Mouse (Mus musculus) layer of hippocampus, adult 2 months (tissue): ENCODE data around the gene Man2b1. TPM values are rescaled to one million over a fixed set of nuclear protein-coding genes. Genes with fewer than 3 reads are reported as not detected.
"Not testable (repeated sequence)": the region's sequence is repeated elsewhere in the genome, so short reads cannot be mapped to it uniquely, and the experiment has no call there.

ENCODE experiments used
- DNase-seq, 2 experiments: peaks; one replicate each; pipeline ENCODE4 v3.0.0; 2022; ENCODE audit warnings: low spot score in 2 of 2
- H3K27ac ChIP-seq: fragments of 200-600 bp; 2 replicates; pipeline ENCODE4 v1.8.1; 2022
- H3K4me3 ChIP-seq: fragments of 200-600 bp; 2 replicates; pipeline ENCODE4 v1.8.1; 2022; ENCODE audit warnings: mild to moderate bottlenecking
- CTCF ChIP-seq: fragments of 200-600 bp; conservative IDR thresholded peaks from 2 replicates; pipeline ENCODE4 v1.8.1; 2022; ENCODE audit warnings: antibody characterized with exemption, mild to moderate bottlenecking, moderate library complexity
- microRNA-seq, 2 experiments: library from miRNA; unstranded; fragments of <30 nt; microRNA quantifications; one replicate each; pipeline ENCODE4 v1.2.0; 2021
- total RNA-seq, 2 experiments: library from RNA; stranded (reverse); gene quantifications; 2 replicates each; pipeline ENCODE4 v1.2.3; 2021

The Man2b1 gene
- total RNA-seq, 2 experiments from 2014 or later: 32.9 to 37.5 TPM

DNA sequence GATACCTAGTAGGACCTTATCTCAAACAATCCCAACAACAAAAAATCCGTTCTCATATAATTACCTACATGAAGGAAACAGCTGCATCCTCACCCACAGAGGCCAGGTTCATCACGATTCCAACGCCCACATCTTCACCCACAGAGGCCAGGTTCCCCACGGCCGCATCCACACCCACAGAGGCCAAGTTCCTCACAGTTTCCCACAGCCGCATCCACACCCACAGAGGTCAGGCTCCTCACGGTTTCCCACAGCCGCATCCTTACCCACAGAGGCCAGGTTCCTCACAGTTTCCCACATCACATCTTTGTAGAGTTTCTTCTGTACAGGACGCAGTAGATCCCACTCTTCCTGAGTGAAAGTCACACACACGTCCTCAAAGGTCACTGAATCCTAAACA, 30.2 kb downstream of the Man2b1 start:
- DNase-seq: no peak
- TF ChIP-seq CTCF: no peak
- H3K27ac ChIP-seq: no peak overlapping the region
- H3K4me3 ChIP-seq: no peak overlapping the region

DNA sequence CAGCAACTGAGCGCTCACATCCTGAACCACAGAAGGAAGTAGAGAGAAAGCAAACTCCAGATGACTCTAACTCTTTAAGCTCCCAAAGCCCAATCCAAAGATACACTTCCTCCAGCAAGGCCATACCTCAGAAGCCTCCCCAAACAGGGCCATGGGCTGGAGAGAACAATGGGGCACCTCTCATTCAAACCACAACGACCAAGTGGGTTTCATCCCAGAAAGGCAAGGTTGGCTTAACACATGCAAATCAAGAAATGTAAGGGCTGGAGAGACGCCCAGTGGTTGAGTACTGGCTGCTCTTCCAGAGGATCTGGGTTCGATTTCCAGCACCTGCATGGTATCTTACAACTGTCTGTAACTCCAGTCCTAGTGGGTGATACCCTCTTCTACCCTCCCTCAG, 32.4 kb downstream of the Man2b1 start:
- DNase-seq: no peak
- TF ChIP-seq CTCF: no peak
- no peak overlapping the region for H3K4me3 ChIP-seq

DNA sequence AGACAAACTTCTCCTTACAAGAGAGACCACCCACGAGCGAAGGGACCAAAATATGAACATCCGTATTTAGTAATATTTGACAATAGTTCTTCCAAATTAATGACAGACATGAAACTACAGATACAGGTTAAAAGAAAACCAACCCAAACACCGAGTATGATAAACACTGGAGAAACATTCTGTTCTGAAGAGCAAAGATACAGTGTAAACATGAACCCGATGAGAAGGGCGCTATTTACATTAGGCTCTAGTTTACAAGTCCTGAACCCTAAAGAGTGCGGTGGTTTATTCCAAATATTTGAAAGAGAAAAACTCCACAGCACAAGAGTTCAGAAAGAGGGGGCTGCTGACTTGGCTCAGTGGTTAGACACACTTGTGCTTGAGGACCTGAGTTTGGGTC, 33.9 kb downstream of the Man2b1 start:
- DNase-seq: no peak
- no peak for TF ChIP-seq CTCF
- H3K4me3 ChIP-seq: no peak overlapping the region
- H3K27ac ChIP-seq: no peak overlapping the region

More for the DNA sequence above, 32.4 kb downstream of the Man2b1 start:
- H3K27ac ChIP-seq: no peak overlapping the region

DNA sequence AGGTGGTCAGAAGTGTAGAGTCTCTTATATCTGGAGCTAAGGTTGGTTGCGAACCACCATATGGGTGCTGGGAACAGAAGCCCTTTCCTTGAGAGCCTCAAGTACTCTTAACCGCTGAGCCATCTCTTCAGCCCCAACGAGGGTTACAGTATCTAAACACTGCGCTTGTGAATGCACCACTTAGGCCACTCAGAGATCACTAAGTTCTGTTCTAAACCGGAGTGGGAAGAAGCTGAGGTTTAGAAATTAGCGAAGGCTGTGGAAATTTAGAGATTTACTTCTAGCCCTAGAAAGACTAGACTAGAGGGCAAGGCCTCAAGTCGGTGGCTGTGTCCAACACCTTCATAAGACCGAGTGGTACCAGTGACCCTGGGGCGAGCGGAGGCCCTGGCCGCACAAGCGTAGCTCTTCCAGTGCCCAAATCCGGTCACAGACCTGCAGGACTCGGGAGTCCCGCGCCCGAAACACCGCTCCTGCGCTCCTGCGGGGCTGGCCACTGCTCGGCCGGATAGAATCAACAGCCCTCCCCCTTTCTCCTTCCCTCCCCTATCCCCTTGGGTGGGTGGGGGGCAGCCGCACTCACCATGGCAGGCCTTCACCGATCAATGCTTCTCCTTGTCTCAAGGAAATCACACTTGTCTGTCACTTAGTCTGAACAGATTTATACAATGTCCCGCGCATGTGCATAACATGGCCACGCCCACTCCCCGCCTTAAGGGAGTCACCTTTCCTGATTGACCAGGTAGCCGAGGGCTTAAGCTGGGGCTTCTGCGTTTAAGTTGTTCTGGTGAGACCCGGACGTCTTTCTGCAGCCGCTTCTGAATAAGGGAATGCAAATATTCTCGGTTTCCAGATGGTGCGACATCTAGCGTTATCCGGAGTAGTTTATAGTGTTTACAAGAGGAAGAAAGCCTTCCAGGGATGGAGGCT, 36.2 kb downstream of the Man2b1 start:
- Histone ChIP-seq H3K4me3 (peak overlapping the region; percentile 84), H3K27ac (peak overlapping the region; percentile 73)
- peak; percentile 68 for TF ChIP-seq CTCF
- peak; percentile 66 to 76 for DNase-seq

DNA sequence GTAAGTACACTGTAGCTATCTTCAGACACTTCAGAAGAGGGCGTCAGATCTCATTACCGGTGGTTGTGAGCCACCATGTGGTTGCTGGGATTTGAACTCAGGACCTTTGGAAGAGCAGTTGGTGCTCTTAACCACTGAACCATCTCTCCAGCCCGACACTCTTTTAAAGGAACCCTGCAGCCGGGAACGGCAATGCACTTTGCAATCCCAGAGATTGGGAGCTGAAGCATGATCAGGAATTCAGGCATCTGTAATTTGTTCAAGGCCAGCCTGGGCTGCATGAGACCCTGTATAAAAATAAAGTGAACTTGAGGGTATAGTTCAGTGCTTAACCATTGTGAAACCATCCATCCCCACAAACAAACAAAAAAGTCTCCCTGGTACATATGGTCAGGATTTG, 37.2 kb downstream of the Man2b1 start:
- DNase-seq, H3K27ac ChIP-seq, H3K4me3 ChIP-seq: not testable (repeated sequence)

DNA sequence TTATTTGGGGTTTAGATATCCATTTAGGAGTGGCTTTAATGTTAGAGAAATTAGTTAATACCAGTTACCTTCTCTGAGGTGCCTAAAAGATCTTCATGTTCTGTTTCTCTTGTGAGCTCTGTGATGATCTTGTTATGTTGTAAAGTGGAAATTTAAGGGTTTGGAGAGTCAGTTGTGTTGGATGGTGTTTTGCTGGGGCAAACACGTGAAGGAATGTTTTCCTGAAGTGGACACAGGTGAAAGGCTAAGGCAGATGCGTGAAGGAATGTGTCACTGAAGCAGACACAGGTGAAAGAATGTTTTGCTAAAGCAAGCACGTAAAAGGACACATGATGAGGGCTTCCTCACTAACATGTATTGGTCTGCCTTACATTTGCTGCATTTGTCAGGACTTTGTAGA, 39.9 kb downstream of the Man2b1 start, which contains the start of gene Zfp791:
Zfp791 (minus strand) TSS at position 101 of the 400 bp plus-strand sequence.
- TF ChIP-seq CTCF: no peak
- DNase-seq: no peak
- Histone ChIP-seq H3K27ac (no peak within 1 kb of the TSS), H3K4me3 (no peak within 1 kb of the TSS)

DNA sequence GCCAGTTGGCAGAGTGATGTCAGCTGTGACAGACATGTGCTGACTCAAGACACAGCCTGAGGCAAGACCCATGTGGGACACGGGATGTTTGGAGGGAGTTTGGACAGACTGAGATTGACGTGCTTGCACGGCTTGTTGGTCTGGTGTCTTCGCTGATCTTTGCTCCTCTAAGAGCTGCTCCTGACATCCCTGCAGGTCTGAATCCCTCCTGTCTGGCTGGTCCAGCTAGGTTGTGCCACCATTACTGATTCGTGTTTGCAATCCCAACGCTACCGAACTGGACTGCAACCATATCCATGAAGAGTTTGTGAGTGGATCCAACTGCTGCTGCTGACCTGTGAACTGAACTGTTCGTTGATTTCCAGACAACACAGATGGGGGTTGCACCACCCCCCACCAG, 40.6 kb downstream of the Man2b1 start:
- TF ChIP-seq CTCF: no peak
- no peak for DNase-seq
- H3K4me3 ChIP-seq: no peak overlapping the region
- no peak overlapping the region for H3K27ac ChIP-seq

DNA sequence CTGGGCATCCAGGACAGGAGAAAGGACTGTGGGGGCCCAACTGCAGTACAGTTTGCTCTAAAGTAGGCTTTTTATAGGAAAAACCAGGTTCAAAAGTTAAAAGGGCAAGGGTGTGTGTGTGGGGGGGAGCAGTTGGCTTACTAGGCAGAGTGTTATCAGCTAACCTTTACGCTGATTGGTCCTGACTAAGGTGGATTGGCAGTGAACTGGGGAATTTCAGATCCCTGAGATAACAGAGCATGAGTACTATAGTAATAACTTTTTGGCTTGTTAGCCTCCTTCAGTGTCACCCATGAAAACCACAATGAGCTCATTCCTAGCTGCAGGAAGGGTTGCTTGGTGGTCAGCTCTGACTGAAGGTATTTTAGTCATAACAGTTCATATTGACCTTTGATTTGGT, 49.3 kb downstream of the Man2b1 start:
- no peak for TF ChIP-seq CTCF
- DNase-seq: no peak
- Histone ChIP-seq H3K4me3 (no peak overlapping the region), H3K27ac (no peak overlapping the region)

DNA sequence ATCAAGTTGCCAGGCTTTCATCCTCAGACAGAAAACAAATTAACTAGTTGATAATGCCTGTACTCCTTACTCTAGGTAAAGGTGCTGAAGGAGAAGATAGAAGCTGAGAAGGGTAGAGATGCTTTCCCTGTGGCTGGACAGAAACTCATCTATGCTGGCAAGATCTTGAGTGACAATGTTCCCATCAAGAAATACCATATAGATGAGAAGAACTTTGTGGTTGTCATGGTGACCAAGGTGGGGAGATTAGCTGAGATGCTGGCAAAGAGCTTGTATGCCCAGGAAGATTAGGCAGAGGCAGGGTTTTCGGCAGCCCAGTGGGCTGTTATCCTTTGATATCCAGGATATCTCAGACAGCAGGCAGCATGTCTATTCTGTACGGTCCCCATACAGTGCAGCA, 52.6 kb downstream of the Man2b1 start:
- not testable (repeated sequence) for H3K4me3 ChIP-seq, DNase-seq, H3K27ac ChIP-seq

DNA sequence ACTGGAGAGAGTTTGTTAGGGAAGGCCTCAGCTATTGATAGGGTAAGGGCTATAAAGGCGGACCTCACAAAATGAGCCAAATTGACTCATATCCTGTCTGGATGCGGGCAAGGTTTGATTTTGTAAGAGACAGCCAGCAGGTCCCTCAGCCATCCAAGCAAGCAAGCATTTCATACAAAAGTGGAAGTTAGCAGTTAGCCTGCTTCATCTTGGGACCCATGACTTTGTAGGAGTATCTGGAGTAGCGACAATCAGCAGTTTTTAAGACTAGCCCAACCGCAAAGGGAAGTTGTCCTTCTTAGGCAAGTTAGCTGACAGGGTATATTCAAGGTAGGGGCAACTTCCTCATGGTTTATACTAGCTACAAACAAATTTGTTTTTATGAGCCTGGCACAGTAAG, 59.4 kb downstream of the Man2b1 start:
- Histone ChIP-seq H3K27ac (no peak overlapping the region), H3K4me3 (no peak overlapping the region)
- no peak for DNase-seq
- TF ChIP-seq CTCF: no peak

Small RNA genes lying within 50 kb of the gene (microRNA-seq; reads per million reads assigned to microRNA genes)
- gene Gm23388: 0.18 to 0.32 reads per million in 2 experiments
- gene Mir7070: 2.6 reads per million in 2 experiments

Other genes starting within 250 kb of the Man2b1 start
- 10 to 100 TPM; 63.4 to 75.9 TPM for gene Rad23a, start 242.6 kb upstream of the Man2b1 start, total RNA-seq
- gene Calr, start 236.3 kb upstream of the Man2b1 start, total RNA-seq: 100 to 1,000 TPM; 457 to 504 TPM
- 10 to 100 TPM; 49.7 to 58.0 TPM for gene Farsa, start 226.3 kb upstream of the Man2b1 start, total RNA-seq
- 10 to 100 TPM; 17.6 to 19.8 TPM for gene Syce2, start 211.2 kb upstream of the Man2b1 start, total RNA-seq
- gene Gcdh, start 189.3 kb upstream of the Man2b1 start, total RNA-seq: 10 to 100 TPM; 37.5 to 41.2 TPM
- not detected for gene Klf1, start 181.3 kb upstream of the Man2b1 start, total RNA-seq
- gene Dnase2a, start 174.7 kb upstream of the Man2b1 start, total RNA-seq: 1 to 10 TPM; 3.9 to 5.7 TPM
- 10 to 100 TPM; 78.9 to 85.5 TPM for gene Mast1, start 145.9 kb upstream of the Man2b1 start, total RNA-seq
- 1 to 10 TPM; 1.1 TPM for gene Rtbdn, start 136.3 kb upstream of the Man2b1 start, total RNA-seq
- gene Gm49661, start 113.8 kb upstream of the Man2b1 start, total RNA-seq: not detected
- gene Prdx2, start 113.7 kb upstream of the Man2b1 start, total RNA-seq: 100 to 1,000 TPM; 323 to 345 TPM
- 10 to 100 TPM; 43.0 to 46.9 TPM for gene Rnaseh2a, start 113.5 kb upstream of the Man2b1 start, total RNA-seq
- 10 to 100 TPM; 57.7 to 63.0 TPM for gene Junb, start 104.6 kb upstream of the Man2b1 start, total RNA-seq
- gene Hook2, start 92.7 kb upstream of the Man2b1 start, total RNA-seq: 1 to 10 TPM; 9.2 to 10.0 TPM
- not detected for gene Best2, start 68.7 kb upstream of the Man2b1 start, total RNA-seq
- gene Asna1, start 58.0 kb upstream of the Man2b1 start, total RNA-seq: 100 to 1,000 TPM; 119 to 122 TPM
- 100 to 1,000 TPM; 125 to 136 TPM for gene Trir, start 56.4 kb upstream of the Man2b1 start, total RNA-seq
- gene Tnpo2, start 46.4 kb upstream of the Man2b1 start, total RNA-seq: 100 to 1,000 TPM; 170 to 175 TPM
- 10 to 100 TPM; 22.6 to 23.5 TPM for gene Fbxw9, start 23.2 kb upstream of the Man2b1 start, total RNA-seq
- gene Gm5741, start 15.3 kb upstream of the Man2b1 start, total RNA-seq: not detected
- gene Dhps, start 11.5 kb upstream of the Man2b1 start, total RNA-seq: 10 to 100 TPM; 63.4 to 70.6 TPM
- 10 to 100 TPM; 60.8 to 66.3 TPM for gene Wdr83os, start 2.5 kb upstream of the Man2b1 start, total RNA-seq
- 10 to 100 TPM; 26.7 to 29.0 TPM for gene Wdr83, start 2.0 kb upstream of the Man2b1 start, total RNA-seq
- 1 to 10 TPM; 7.8 to 8.6 TPM for gene Zfp791, start 39.8 kb downstream of the Man2b1 start, total RNA-seq
- not detected for gene Cks1brt, start 68.7 kb downstream of the Man2b1 start, total RNA-seq
- gene Olfr371, start 142.7 kb downstream of the Man2b1 start, total RNA-seq: not detected
- gene Orc6, start 216.4 kb downstream of the Man2b1 start, total RNA-seq: 10 to 100 TPM; 30.4 to 30.6 TPM
- 100 to 1,000 TPM; 127 TPM for gene Vps35, start 216.5 kb downstream of the Man2b1 start, total RNA-seq